Mouse (Mus musculus) right cerebral cortex, adult 2 months (tissue): ENCODE results near the gene Lamtor5.

Source experiments
- DNase-seq, 2 experiments: peaks; one replicate each; pipeline ENCODE4 v3.0.0; 2021 to 2022; ENCODE audit warnings: low spot score in 2 of 2

The Lamtor5 gene

GRCm38 (mm10) chr3:107278479-107279269, at the start of gene Lamtor5:
TSS of gene Lamtor5 (plus strand) at chr3:107278858.
- DNase-seq, result peak; percentile 93 to 94

DNA sequence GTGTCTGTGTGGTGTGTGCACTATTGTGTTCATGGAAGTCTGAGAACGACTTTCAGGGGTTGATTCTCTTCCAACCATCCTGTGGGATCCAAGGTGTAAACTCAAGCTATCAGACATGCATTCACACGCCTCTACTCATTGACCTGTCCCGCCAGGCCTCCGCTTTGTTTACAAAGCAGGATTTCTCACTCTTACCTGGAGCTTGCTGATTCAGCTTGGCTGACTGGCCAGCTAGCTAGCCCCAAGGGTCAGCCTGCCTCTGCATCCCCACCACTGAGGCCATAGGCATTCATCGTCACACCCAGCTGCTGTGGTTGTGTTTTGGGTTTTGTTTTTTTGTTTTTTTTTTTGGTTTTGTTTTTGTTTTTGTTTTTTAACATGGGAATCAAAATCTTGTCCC, 49.4 kb upstream of the Lamtor5 start:
- DNase-seq, result no peak

DNA sequence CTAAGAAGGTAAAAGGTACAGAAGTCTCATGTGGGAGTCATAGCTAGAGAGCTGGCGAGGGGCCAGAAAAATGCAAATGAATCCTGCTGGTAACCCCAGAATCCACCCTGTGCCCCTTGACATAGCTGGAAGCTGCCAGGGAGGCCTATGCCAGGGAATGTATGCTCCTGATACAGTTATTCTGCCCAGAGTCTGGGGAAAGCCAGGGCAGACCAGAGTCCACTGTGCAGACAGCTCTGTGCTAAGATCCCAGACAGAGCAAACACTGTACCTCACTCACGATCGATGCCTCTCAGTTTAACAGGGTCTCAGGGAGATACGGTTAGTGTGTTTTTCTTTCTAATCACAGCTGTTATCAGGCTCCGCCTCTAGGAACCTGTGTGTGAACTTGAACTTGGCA, 48.8 kb upstream of the Lamtor5 start:
- DNase-seq, result no peak

DNA sequence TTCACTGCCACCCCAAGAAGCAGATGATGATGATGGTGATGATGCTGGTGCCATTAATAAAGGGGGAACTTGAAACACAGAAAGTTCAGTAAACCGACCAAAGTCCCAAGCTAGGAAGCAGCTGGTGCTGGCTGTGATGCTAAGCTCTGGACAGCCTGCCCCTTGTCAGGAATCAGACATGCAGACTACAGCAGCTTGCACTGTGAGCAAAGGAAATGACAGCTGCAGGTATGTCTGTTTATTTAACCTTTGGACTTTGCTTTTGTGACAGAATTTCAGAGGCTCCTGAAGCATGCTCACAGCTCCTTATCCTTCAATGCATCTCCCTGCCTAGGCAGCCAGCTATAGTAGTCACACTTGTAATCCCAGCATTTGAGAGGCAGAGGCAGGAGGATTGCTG, 48.1 kb upstream of the Lamtor5 start, which contains the start of gene A630076J17Rik:
Gene A630076J17Rik (plus strand): TSS at position 88 of the 400 bp plus-strand sequence.
- no peak for DNase-seq

GRCm38 (mm10) chr3:107231202-107231601, 47.5 kb upstream of the Lamtor5 start:
- DNase-seq, result no peak

DNA sequence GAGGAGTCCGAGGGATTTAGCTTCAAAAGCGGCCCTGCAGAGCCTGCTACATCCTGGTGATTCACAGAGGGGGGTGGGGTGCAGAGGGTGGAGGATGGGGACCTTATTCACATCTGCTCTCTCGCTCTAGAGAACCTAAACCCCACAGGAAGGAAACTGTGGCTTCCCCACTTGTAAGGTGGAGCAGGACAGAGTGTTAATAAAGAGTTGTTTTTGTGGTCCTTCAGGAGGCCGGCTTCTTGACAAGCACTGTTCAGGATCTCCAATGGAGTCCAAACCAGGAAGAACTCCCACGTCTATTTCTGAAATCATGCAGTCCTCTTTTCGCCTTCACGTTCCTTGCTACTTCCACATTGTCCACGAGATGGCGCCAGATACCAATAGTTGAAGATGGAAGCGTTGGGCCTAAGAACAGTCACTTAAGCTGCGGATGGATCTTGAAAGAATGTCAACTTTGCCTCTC, 45.3 kb upstream of the Lamtor5 start:
- peak; percentile 92 to 95 for DNase-seq

GRCm38 (mm10) chr3:107233945-107234344, 44.7 kb upstream of the Lamtor5 start:
- no peak for DNase-seq

DNA sequence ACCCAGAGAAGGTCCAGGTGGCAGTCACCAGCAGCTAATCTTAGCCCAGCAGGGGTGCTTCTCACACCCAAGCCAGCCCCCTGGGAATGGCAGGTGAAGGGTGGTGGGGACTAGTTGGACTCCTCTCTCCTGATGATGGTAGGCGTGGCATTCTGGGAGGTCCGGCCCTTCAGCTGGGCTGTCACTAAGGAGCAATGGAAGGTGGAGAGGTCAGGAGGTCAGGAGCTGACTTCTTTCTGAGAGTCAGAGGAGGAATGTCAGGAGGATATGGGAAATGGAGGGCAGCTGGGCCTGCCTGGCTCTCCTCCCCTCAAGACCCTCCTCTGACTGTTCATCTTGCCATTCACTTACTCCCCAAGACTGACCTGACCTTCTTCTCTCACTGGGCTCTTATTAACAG, 40.6 kb upstream of the Lamtor5 start:
- DNase-seq, result no peak

- no peak for DNase-seq
These were observed 40.1 kb upstream of the Lamtor5 start for GRCm38 (mm10) chr3:107238471-107238980.

- DNase-seq, result no peak
These were observed 39.1 kb upstream of the Lamtor5 start, which contains the start of gene Prok1 for GRCm38 (mm10) chr3:107239607-107240006. TSS of gene Prok1 (minus strand) at chr3:107239707.

- no peak for DNase-seq
These were observed 37.1 kb upstream of the Lamtor5 start for GRCm38 (mm10) chr3:107241389-107242094.

GRCm38 (mm10) chr3:107246876-107247275, 31.8 kb upstream of the Lamtor5 start:
- DNase-seq, result no peak

DNA sequence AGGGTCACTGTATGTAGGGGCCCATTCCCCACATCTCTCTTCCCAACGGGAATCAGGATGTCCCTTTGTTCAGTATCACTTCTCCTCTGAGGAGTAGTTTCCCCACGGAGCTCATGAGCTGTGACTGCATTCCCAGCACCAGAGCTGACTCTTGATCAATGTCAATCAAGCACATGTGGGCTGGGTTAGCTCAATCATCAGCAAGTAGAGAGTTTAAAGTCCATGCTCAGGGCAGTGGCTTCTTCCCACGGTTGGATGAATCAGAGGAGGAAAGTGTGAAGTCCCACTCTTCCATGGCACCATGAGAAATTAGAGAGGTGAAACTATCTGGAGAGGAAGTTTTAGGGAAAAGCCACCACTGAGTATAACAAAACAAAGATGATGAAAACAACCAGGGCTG, 29.6 kb upstream of the Lamtor5 start:
- no peak for DNase-seq

- DNase-seq, result no peak
These were observed 28.3 kb upstream of the Lamtor5 start for GRCm38 (mm10) chr3:107250320-107250719.

DNA sequence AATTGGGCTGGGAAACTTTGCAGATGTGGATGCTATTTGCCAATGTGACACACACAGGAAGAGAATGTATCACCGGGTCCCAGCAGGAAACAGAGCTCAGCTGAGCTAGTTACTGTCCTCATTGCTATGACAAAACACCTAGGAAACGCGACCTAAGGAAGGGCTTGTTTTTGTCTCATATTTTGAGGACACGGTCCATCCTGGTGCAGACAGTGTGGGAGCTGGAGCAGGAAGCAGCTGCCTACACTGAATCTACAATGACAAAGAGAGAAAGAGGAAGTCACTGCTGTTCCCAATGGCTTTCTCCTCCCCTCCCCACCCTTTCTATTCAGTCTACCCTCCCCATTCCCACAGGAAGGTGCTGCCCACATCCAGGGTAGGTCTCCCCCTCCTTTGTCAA, 26.6 kb upstream of the Lamtor5 start:
- DNase-seq, result no peak

- DNase-seq, result no peak
These were observed 24.7 kb upstream of the Lamtor5 start for GRCm38 (mm10) chr3:107253925-107254324.

- no peak for DNase-seq
These were observed 22.7 kb upstream of the Lamtor5 start for GRCm38 (mm10) chr3:107255992-107256391.

DNA sequence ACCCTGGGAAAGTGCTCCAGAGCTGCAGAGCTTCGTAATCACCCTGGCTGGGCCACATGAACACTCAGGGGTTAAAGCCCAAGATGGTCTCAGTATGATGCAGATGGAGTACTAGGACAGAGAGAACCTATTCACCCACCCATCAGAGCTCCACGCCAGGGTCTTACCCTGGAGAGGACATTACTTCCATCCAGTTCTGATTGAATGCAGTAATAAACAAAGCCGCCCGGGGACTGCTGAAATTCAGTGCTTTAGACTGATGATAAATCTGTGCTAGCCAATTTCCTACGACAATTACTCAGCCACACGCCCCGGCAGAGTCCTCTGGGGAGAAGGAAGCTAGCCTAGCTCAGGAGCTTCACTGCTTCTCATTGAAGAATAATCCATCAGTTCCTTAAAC, 21.9 kb upstream of the Lamtor5 start:
- DNase-seq, result no peak

- DNase-seq, result no peak
These were observed 20.7 kb upstream of the Lamtor5 start for GRCm38 (mm10) chr3:107257924-107258323.

- DNase-seq, result peak; percentile 14 to 45
These were observed 17.5 kb upstream of the Lamtor5 start for GRCm38 (mm10) chr3:107260956-107261850.

- no peak for DNase-seq
These were observed 16.9 kb upstream of the Lamtor5 start for GRCm38 (mm10) chr3:107261851-107262165.
